Mouse (Mus musculus) liver, embryonic 13.5 days (tissue): ENCODE data around the gene Cdc5l. TPM values are rescaled to one million over a fixed set of nuclear protein-coding genes. Genes with fewer than 3 reads are reported as not detected.

Experiments
- ATAC-seq: fragments of 200-750 bp; cut with Nextera tagmentation; 2 replicates; pipeline ENCODE4 v1.8.0; 2017; ENCODE audit warnings: low read depth, mild to moderate bottlenecking, moderate number of reproducible peaks, moderate library complexity
- DNase-seq: peaks from one replicate; pipeline ENCODE4 v3.0.0; 2022
- H3K27ac ChIP-seq: fragments of 300-500 bp; sonication (generic); 2 replicates; pipeline ENCODE4 v1.5.1; 2015; ENCODE audit warnings: moderate library complexity, mild to moderate bottlenecking, inconsistent platforms
- H3K27me3 ChIP-seq: fragments of 300-500 bp; sonication (generic); 2 replicates; pipeline ENCODE4 v1.6.1; 2015; ENCODE audit warnings: mild to moderate bottlenecking, inconsistent platforms
- H3K36me3 ChIP-seq: fragments of 300-500 bp; sonication (generic); 2 replicates; pipeline ENCODE4 v1.6.1; 2015; ENCODE audit warnings: mild to moderate bottlenecking, inconsistent platforms
- H3K4me1 ChIP-seq: fragments of 300-500 bp; sonication (generic); replicated peaks from 2 replicates; pipeline ENCODE4 v1.6.1; 2015; ENCODE audit warnings: inconsistent platforms
- H3K4me2 ChIP-seq: fragments of 300-500 bp; sonication (generic); 2 replicates; pipeline ENCODE4 v1.6.1; 2015; ENCODE audit warnings: inconsistent platforms, mild to moderate bottlenecking, moderate library complexity
- H3K4me3 ChIP-seq: fragments of 300-500 bp; sonication (generic); replicated peaks from 2 replicates; pipeline ENCODE4 v1.5.1; 2015; ENCODE audit warnings: mild to moderate bottlenecking, inconsistent platforms
- H3K9ac ChIP-seq: fragments of 300-500 bp; sonication (generic); 2 replicates; pipeline ENCODE4 v1.6.1; 2015; ENCODE audit warnings: mild to moderate bottlenecking, inconsistent platforms
- H3K9me3 ChIP-seq: fragments of 300-500 bp; sonication (generic); replicated peaks from 2 replicates; pipeline ENCODE4 v1.6.1; 2016; ENCODE audit warnings: inconsistent platforms
- WGBS: fragments of 180-500 bp; shearing (Covaris S2); methylation state at CpG from one replicate; pipeline ENCODE4 v1.1.7; 2015; ENCODE audit not compliant: insufficient replicate concordance; 5-methylcytosine and 5-hydroxymethylcytosine counted together
- polyA plus RNA-seq: library from polyadenylated mRNA; unstranded; fragments of >200 nt; fragmentation: Nextera tagmentation; extraction: Ambion mirVana; gene quantifications from 2 replicates; pipeline ENCODE4 v1.2.1, GENCODE M21; 2015

Cdc5l gene
- 36.4 and 41.5 TPM in 2 replicates for polyA plus RNA-seq

DNA sequence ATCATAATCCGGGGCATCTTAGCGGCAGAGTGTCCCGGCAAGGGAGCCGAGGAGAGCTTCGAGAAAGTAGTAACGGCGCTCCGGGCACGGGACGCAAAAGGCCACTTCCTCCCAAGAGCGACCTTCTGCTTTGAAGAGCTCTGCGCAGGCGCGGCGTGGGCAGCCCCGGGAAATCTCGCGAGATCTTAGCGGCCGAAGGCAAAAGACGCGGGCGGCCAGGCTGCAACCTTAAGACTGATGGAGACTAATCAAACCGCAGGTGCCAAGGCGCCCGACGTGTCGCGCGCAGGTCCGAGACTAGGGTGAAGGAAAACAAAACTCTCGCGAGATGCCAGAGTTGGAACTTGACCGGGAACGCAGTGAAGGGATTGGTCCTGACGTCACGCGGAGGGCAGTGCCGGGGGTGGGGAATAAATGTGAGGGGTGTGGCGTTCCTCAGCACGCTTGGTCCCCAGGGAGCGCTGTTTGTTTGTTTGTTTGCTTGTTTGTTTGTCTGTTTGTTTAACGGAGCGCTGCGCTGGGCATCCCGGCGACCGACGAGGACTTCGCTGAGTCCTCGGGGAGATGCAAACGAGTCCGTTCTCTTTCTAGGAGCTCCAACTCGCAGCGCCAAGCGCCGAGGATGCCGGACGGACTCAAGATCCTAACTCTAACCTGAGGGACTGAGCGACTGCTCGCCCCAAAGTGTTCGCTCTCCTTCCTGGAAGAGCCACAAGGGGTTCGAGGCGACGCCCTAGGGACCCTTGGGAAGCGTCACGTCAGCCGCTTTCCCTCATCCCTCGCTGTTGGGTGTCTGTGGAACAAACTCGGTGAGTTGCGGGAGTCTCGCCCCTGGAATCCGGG, at the start of gene Cdc5l:
TSS of gene Cdc5l (minus strand) at position 319 of the 843 bp plus-strand sequence.
- H3K4me1 ChIP-seq: peaks cover 30% of the 10 kb centered on the region
- H3K27me3 ChIP-seq: no peaks in the 10 kb centered on the region
- no peaks in the 10 kb centered on the region for H3K9me3 ChIP-seq
- DNase-seq: peak; percentile 94
- H3K4me2 ChIP-seq: peak within 1 kb of the TSS; percentile 89
- peak within 1 kb of the TSS; percentile 94 for H3K9ac ChIP-seq
- peak; percentile 94 for ATAC-seq
- H3K36me3 ChIP-seq: no peaks in the 10 kb centered on the region
- H3K4me3 ChIP-seq: peak within 1 kb of the TSS; percentile 97
- WGBS: under 1% methylated on average over 73 of the region's 73 CpGs
- peak within 1 kb of the TSS; percentile 97 for H3K27ac ChIP-seq

DNA sequence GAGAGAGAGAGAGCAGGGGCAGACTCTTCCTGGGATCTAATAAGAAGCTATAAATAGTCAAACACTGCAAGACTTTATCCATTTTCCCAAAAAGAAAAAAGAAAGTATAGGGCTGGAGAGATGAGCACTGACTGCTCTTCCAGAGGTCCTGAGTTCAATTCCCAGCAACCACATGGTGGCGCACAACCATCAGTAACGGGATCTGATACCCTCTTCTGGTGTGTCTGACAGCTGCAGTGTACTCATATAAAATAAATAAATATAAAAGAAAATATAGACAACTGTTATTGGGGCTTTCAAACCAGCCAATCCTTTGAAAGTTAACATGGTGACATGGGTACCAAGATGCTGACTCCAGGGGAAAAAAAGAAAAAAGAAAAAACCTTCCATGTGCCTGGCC, 46.9 kb upstream of the Cdc5l start:
- Histone ChIP-seq H3K4me1 (0 out of 2 replicates have a peak, but pooled peaks cover 2% of the 10 kb centered on the region), H3K36me3 (no peaks in the 10 kb centered on the region), H3K9me3 (no peaks in the 10 kb centered on the region), H3K4me2 (no peak overlapping the region), H3K27ac (no peak overlapping the region), H3K9ac (no peak overlapping the region), H3K4me3 (no peak overlapping the region), H3K27me3 (peaks cover 26% of the 10 kb centered on the region)
- no peak for ATAC-seq
- 12% methylated on average over 2 of the region's 2 CpGs for WGBS
- no peak for DNase-seq

DNA sequence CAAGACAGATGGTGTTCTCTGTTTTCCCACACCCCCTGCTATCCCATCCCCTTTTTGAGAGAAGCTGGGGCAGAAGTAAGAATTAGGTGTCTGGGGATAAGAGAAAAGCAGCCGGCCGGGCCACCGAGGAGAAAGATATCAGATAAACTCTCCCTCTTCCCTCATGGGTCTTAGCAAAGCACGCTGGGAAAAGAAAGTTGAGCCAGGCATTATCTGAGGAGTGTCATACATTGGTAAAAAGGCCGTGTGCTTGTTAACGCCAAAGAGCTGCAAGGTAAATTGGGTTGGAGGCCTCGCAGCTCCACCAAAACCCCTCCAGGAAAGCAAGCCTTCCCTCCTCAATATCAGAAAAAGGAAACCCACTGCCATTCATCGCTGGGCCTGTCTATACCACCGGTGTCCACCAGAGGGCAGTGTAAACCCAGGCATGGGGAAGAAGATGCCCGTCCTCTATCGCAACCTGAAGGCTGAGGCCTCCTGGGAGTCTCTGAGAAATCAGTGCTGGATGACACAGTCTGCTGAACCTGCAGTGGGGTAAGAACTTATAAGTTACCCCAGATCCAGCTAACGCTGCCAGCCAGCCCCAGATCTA, 44.8 kb upstream of the Cdc5l start:
- Histone ChIP-seq H3K9me3 (no peaks in the 10 kb centered on the region), H3K27me3 (peaks cover 47% of the 10 kb centered on the region), H3K4me1 (peaks cover 13% of the 10 kb centered on the region), H3K4me2 (peak overlapping the region; percentile 32), H3K4me3 (no peak overlapping the region), H3K9ac (no peak overlapping the region), H3K27ac (no peak overlapping the region), H3K36me3 (no peaks in the 10 kb centered on the region)
- ATAC-seq (no peak), DNase-seq (peak; percentile 60)
- 5% methylated on average over 12 of the region's 12 CpGs for WGBS

DNA sequence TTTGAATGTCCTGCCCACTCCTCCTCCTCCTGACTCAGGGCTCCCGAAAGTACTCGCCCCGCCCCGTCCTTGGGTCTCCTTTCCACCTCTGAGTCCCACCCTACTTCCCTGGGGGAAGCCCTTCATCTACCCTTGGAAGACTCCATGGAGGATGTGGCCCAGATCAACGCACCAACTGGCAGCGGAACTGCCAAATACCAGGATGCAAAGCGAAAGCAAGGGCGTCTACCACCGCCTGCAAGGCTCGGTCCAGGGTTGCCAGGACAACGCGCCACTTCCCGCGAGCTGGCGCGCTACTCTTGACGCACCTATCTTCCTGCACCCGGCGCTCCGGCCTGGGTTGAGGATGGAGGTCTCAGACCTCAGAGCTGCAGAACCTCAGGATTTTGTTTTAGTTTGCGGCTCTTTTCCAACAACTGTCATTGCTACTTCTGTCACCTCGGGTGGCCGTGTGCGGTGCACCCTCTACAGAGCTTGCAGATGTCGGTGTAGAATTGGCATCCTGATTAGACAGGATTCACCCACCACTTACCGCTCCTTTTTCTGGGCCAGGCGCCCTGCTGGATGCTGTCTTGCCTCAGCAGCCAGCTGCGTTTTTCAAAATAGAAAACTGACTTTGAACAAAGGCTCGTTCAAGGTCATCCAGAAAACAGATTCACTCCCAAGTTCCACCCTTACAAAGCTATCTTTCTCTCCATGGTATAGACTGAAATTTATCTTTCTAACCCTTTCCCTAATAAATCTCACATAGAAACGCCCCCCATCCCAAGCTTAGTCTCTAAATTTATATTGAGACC, 41.3 kb upstream of the Cdc5l start, which contains the start of gene Spats1:
TSS of gene Spats1 (minus strand) at position 747 of the 797 bp plus-strand sequence.
- WGBS: 5% methylated on average over 30 of the region's 30 CpGs
- DNase-seq (no peak), ATAC-seq (no peak)
- Histone ChIP-seq H3K4me2 (peak within 1 kb of the TSS; percentile 59), H3K4me1 (peaks cover 13% of the 10 kb centered on the region), H3K9ac (no peak within 1 kb of the TSS), H3K36me3 (no peaks in the 10 kb centered on the region), H3K27me3 (peaks cover 50% of the 10 kb centered on the region), H3K4me3 (peak within 1 kb of the TSS; percentile 42), H3K9me3 (no peaks in the 10 kb centered on the region), H3K27ac (no peak within 1 kb of the TSS)

DNA sequence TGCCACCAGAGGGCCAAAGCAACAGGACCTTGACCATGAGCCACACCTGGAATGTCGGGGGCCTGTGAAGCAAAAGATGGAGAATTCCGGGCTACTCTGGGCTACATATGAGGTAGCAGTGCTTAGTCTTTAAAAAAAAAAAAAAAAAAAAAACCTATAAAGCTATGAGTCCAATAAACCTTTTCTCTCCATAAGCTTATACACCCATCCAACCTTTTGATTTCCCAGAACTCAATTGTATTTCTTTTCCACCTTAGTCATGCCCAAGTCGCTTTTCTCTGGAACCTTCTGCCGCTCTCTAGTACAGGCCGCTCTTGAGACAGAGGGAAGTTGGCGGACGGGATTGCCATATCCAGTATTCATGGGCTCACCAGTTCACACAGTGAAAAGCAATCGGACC, 40.6 kb upstream of the Cdc5l start:
- DNase-seq (no peak), ATAC-seq (no peak)
- Histone ChIP-seq H3K36me3 (no peaks in the 10 kb centered on the region), H3K9me3 (no peaks in the 10 kb centered on the region), H3K4me1 (peaks cover 13% of the 10 kb centered on the region), H3K9ac (no peak overlapping the region), H3K4me2 (peak overlapping the region; percentile 59; the same call in 1 of the 2 replicates), H3K4me3 (peak overlapping the region; percentile 42; the same call in 1 of the 2 replicates), H3K27me3 (peaks cover 50% of the 10 kb centered on the region), H3K27ac (no peak overlapping the region)
- 59% methylated on average over 8 of the region's 8 CpGs for WGBS

DNA sequence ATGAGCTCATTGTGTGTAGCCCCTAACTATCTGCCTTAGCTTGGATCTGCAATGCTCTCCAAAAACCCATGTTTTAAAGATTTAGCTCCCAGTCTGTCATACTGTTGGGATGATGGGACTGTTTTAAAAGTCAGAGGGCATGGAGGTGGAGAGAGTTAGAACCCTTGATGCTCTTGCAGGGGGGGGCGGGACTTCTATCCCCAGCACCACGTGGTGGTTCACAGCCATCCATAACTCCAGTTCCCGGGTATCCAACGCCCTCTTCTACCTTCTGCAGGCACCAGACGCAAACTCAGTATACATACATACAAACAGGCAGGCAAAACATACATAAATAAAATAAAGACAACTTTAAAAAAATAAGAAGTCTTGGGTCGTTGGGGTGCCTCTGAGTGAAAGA, 40.1 kb upstream of the Cdc5l start:
- H3K4me2 ChIP-seq: no peak overlapping the region
- ATAC-seq (no peak), DNase-seq (no peak)
- no peaks in the 10 kb centered on the region for H3K9me3 ChIP-seq
- H3K4me3 ChIP-seq: no peak overlapping the region
- no peaks in the 10 kb centered on the region for H3K36me3 ChIP-seq
- no peak overlapping the region for H3K27ac ChIP-seq
- H3K27me3 ChIP-seq: peaks cover 50% of the 10 kb centered on the region
- WGBS: 59% methylated on average over 6 of the region's 6 CpGs
- no peak overlapping the region for H3K9ac ChIP-seq
- H3K4me1 ChIP-seq: peaks cover 13% of the 10 kb centered on the region

DNA sequence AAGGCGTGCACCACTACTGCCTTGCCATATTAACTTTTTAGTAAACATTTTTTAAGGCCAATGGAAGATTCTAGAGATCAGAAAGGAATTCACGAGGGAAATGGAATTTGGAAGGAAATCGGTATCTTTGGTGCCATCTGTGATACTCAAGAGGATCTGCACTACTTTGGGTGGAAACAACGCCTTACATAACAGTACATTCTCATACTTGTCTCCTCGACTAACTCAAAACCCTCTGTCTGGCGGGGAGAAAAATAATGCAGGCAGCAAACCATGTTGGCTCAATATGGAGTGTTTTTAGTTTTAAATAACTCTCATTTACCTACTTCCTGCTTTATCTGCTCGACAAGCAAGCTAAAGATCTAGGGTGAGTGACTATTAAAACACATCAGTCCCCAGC, 37.2 kb upstream of the Cdc5l start:
- 60% methylated on average over 7 of the region's 7 CpGs for WGBS

DNA sequence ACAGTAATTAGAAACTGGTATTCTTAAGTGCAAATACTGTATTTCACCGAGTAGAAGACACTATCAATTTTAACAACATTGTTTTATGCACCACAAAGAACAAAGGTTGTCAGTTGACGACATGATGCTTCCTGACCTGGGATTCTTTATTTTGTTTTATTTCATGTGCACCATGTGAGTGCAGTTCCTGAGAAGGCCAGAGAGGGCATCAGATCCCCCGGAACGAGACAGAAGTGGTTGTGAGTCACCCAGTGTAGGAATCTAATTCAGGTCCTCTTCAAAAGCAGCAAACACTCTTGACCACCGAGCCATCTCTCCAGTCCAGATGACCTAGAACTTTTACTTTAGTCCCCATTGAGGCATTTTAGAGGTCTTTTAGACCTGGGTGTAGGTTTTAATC, 34.8 kb upstream of the Cdc5l start:
- DNase-seq: no peak
- no peak overlapping the region for H3K27ac ChIP-seq
- WGBS: 59% methylated on average over 5 of the region's 5 CpGs
- peaks cover 4% of the 10 kb centered on the region for H3K9me3 ChIP-seq
- H3K36me3 ChIP-seq: no peaks in the 10 kb centered on the region
- no peak overlapping the region for H3K9ac ChIP-seq
- H3K4me3 ChIP-seq: no peak overlapping the region
- no peak overlapping the region for H3K4me2 ChIP-seq
- ATAC-seq: no peak
- no peaks in the 10 kb centered on the region for H3K4me1 ChIP-seq
- peaks cover 2% of the 10 kb centered on the region; the same call in 1 of the 2 replicates for H3K27me3 ChIP-seq

More for the DNA sequence above, 37.2 kb upstream of the Cdc5l start:
- no peak for DNase-seq
- Histone ChIP-seq H3K9me3 (peaks cover 4% of the 10 kb centered on the region), H3K4me3 (no peak overlapping the region), H3K9ac (no peak overlapping the region), H3K27me3 (peaks cover 26% of the 10 kb centered on the region), H3K4me2 (no peak overlapping the region), H3K36me3 (no peaks in the 10 kb centered on the region), H3K27ac (no peak overlapping the region), H3K4me1 (peaks cover 10% of the 10 kb centered on the region)
- ATAC-seq: no peak

DNA sequence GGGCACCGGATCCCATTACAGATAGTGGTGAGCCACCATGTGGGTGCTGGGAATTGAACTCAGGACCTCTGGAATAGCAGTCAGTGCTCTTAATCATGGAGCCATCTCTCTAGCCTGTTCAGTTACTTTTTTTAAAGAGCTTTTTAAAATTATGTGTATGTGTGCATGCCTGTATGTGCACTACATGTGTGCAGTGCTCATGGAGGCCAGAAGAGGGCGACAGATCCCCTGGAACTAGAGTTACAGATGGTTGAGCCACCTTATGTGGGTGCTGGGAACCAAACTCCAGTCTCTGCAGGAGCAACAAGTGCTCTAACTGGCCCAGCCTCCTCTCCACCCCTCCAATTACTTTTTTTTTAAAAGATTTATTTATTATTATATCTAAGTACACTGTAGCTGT, 33.2 kb upstream of the Cdc5l start:
- Histone ChIP-seq H3K9ac (no peak overlapping the region), H3K27me3 (no peaks in the 10 kb centered on the region), H3K27ac (no peak overlapping the region), H3K9me3 (peaks cover 4% of the 10 kb centered on the region), H3K4me3 (no peak overlapping the region), H3K4me1 (no peaks in the 10 kb centered on the region), H3K4me2 (no peak overlapping the region), H3K36me3 (no peaks in the 10 kb centered on the region)
- ATAC-seq (no peak), DNase-seq (no peak)
- WGBS: 57% methylated on average over 2 of the region's 2 CpGs

DNA sequence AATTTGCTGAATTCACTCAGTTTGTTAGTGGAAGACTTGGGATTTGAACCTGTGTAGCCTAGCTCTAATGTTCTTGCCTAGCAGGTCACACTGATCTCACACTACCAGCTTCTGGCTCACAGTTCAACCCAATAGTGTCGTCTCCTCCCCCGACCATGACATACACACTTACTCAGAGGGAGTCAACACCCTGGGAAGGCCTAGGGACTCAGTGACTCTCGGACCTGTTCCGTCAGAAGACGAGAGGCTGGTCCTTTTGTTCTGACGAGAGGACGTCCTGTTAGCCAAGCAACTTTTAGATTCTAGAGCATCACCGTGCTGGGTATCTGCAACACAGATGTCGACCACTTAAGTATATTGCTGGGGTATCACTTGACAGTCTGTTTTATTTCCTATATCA, 30.7 kb upstream of the Cdc5l start:
- Histone ChIP-seq H3K4me1 (no peaks in the 10 kb centered on the region), H3K4me2 (no peak overlapping the region), H3K36me3 (no peaks in the 10 kb centered on the region), H3K27me3 (no peaks in the 10 kb centered on the region), H3K4me3 (no peak overlapping the region), H3K27ac (no peak overlapping the region), H3K9me3 (peaks cover 4% of the 10 kb centered on the region), H3K9ac (no peak overlapping the region)
- DNase-seq (no peak), ATAC-seq (no peak)
- 76% methylated on average over 9 of the region's 9 CpGs for WGBS

DNA sequence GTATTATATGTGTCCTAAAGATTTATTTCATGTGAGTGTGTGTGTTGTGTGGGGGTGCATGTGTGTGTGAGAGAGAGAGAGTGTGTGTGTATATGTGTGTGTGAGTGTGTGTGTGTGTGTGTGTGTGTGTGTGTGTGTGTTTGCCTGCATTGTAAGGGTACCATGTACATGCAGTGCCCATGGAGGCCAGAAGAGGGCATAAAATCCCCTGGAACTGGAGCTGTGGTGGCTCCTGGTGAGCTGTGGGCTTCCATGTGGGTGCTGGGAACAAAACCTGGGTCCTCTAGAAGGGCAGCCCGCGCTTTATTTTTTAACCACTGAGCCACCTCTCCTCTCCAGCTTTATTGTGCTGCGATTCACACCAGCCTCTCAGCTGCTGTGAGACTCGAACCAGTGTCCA, 29.0 kb upstream of the Cdc5l start:
- WGBS: 82% methylated on average over 4 of the region's 4 CpGs
- H3K9me3 ChIP-seq: no peaks in the 10 kb centered on the region; the same call in 1 of the 2 replicates

More for the DNA sequence above, 29.0 kb upstream of the Cdc5l start:
- Histone ChIP-seq H3K36me3 (no peaks in the 10 kb centered on the region), H3K4me1 (no peaks in the 10 kb centered on the region), H3K4me2 (no peak overlapping the region), H3K4me3 (no peak overlapping the region), H3K9ac (no peak overlapping the region), H3K27me3 (no peaks in the 10 kb centered on the region), H3K27ac (no peak overlapping the region)
- no peak for ATAC-seq
- DNase-seq: no peak
